Mouse (Mus musculus) lung, postnatal 0 days (tissue): Measurements from ENCODE around the gene Scaf1.

Source experiments
- CTCF ChIP-seq: IDR thresholded peaks from 2 replicates; pipeline ENCODE4 v1.5.1; 2016; ENCODE audit warnings: antibody characterized with exemption, mild to moderate bottlenecking
- EP300 ChIP-seq: IDR thresholded peaks from 2 replicates; pipeline ENCODE4 v1.6.1; 2016; ENCODE audit warnings: antibody characterized with exemption, mild to moderate bottlenecking, control low read depth

GRCm38 (mm10) chr7:45012011-45012410 is 4.2 kb downstream of the Scaf1 start:
- no peak for TF ChIP-seq CTCF
- no peak for TF ChIP-seq EP300
